Mouse (Mus musculus) gastrocnemius, postnatal 10 days (tissue): Measurements from ENCODE around the gene Cplx2. TPM values are rescaled to one million over a fixed set of nuclear protein-coding genes. Genes with fewer than 3 reads are reported as not detected.

ENCODE experiments used
- DNase-seq: peaks from one replicate; pipeline ENCODE4 v3.0.0; 2021; ENCODE audit warnings: mixed read lengths
- total RNA-seq, 2 experiments: library from RNA; stranded (reverse); gene quantifications; 2 replicates each; pipeline ENCODE4 v1.2.3; 2021

The Cplx2 gene
- total RNA-seq, 2 experiments from 2014 or later, result 8.9 to 11.0 TPM

GRCm38 (mm10) chr13:54403224-54404070 is 32.3 kb downstream of the Cplx2 start:
- DNase-seq, result no peak

GRCm38 (mm10) chr13:54404205-54404604 is 33.1 kb downstream of the Cplx2 start:
- no peak for DNase-seq

GRCm38 (mm10) chr13:54405805-54406204 is 34.7 kb downstream of the Cplx2 start:
- DNase-seq, result no peak

- no peak for DNase-seq
Measured at GRCm38 (mm10) chr13:54411656-54412055, 40.5 kb downstream of the Cplx2 start.

DNA sequence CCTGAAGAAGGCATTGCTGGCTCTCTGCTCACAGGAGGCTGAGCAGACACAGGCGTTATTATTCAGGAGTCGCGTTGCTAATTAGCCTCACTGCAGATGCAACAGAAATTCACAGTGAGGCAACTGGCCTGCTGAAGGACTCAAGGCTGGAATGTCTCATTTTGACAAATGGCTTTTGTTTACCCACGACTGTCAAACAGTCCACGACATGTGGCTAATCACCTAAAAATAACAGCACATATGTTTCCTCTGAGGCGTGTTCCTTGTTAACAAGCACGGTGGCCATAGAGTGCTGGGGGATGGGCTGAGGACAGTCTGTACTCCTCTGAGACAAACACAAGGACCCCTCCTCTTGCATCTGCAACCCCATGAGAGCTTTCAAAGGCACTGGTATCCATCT is 41.1 kb downstream of the Cplx2 start:
- no peak for DNase-seq

DNA sequence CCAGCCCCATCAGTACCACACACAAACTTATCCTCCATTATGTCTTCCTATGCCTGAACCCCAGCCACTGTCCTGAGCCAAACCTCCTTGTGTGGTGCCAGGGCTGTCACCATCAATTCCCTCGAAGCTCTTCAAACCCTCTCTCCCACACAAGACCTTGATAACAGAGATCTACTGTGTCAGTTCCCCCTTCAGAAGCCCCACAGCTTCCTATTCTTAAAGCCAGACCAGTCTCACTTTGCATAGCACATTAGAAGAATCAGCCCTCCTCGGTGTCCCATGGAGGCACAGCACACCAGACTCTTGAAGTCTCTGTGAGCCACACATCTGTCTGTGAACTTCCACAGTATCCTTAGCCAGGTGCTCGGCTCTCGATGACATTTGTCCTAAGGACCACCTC is 41.6 kb downstream of the Cplx2 start:
- no peak for DNase-seq

- DNase-seq, result no peak
Measured at GRCm38 (mm10) chr13:54415059-54415458, 43.9 kb downstream of the Cplx2 start.

DNA sequence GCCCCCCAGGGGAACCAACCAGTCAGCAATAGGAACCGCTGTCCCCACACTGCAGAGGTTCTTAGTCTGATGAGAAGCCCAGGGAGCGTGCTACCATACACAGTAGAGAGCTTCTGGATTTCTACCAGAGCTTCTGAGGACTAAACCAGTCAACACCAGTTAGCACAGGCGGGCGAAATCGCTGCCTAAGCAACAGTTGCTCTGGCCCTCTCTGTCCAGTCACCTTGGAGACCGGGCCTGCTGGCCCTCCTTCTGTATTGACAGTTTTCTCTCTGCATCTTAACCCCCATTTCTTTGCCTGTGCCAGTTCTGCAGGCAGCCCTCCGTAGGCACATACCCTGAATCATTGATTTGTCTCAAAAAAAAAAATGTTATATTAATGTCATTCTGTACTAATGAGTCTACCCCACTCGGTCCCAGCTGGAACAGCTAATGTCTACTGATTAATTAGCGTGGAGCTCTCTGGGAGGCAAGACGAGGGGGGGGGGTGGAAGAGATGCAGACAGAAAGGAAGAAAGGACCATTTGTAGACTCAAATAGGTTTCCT is 47.7 kb downstream of the Cplx2 start:
- DNase-seq, result no peak

GRCm38 (mm10) chr13:54420226-54420625 is 49.1 kb downstream of the Cplx2 start:
- DNase-seq, result no peak

DNA sequence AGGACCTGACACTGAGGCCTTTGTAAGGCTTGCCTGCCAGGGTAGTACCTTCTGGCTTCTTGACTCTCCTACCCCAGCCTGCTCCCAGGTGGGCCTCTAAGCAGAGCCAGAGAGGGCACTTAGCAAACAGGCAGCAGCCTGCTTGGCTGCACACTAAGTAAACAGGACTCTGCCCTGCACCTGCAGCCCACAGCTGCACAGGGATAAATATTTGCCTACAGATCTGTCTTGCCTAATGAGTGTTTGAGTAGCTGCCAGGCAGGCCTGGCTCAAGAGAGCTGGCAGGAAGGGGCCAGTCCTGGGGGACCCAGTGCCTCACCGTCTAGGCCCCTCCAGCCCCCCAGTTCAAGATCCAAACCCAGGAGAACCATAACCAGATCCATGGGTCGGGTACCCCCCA is 54.1 kb downstream of the Cplx2 start:
- no peak for DNase-seq

- DNase-seq, result no peak
Measured at GRCm38 (mm10) chr13:54426781-54427655, 55.9 kb downstream of the Cplx2 start.

- DNase-seq, result no peak
Measured at GRCm38 (mm10) chr13:54428771-54429170, 57.6 kb downstream of the Cplx2 start.

- no peak for DNase-seq
Measured at GRCm38 (mm10) chr13:54430051-54430450, 58.9 kb downstream of the Cplx2 start.

- no peak for DNase-seq
Measured at GRCm38 (mm10) chr13:54431161-54431560, 60.0 kb downstream of the Cplx2 start.

Other genes with a start within 250 kb of the Cplx2 start
- under 1 TPM in 1 of 2 experiments, not detected in 1; 0.09 TPM for gene Hrh2, start 179.2 kb upstream of the Cplx2 start, total RNA-seq
- gene Thoc3, start 97.5 kb downstream of the Cplx2 start, total RNA-seq, result 10 to 100 TPM; 18.9 to 19.1 TPM
- 1 to 10 TPM; 3.0 to 5.0 TPM for gene Simc1, start 132.4 kb downstream of the Cplx2 start, total RNA-seq
- 100 to 1,000 TPM in 1 of 2 experiments, 10 to 100 TPM in 1; 94.0 to 101 TPM for gene 4833439L19Rik, start 194.1 kb downstream of the Cplx2 start, total RNA-seq
- gene Arl10, start 203.7 kb downstream of the Cplx2 start, total RNA-seq, result 1 to 10 TPM; 6.0 to 7.8 TPM
- 10 to 100 TPM; 17.7 to 19.6 TPM for gene Nop16, start 218.7 kb downstream of the Cplx2 start, total RNA-seq
- 100 to 1,000 TPM; 117 to 126 TPM for gene Higd2a, start 218.9 kb downstream of the Cplx2 start, total RNA-seq
- 10 to 100 TPM; 82.3 to 88.0 TPM for gene Cltb, start 240.0 kb downstream of the Cplx2 start, total RNA-seq